Mouse (Mus musculus) heart, postnatal 0 days (tissue): ENCODE data around the gene 1110008L16Rik. TPM values are rescaled to one million over a fixed set of nuclear protein-coding genes. Genes with fewer than 3 reads are reported as not detected.
"Not testable (repeated sequence)": the region's sequence is repeated elsewhere in the genome, so short reads cannot be mapped to it uniquely, and the experiment has no call there.

ENCODE experiments used
- ATAC-seq: fragments of 200-750 bp; cut with Nextera tagmentation; 2 replicates; pipeline ENCODE4 v1.8.0; 2017; ENCODE audit warnings: low read depth, moderate number of reproducible peaks, moderate library complexity; ENCODE audit not compliant: insufficient read depth
- DNase-seq: peaks from one replicate; pipeline ENCODE4 v3.0.0-alpha.2; 2016; ENCODE audit warnings: low spot score
- H3K27ac ChIP-seq: fragments of 300-500 bp; sonication (generic); 2 replicates; pipeline ENCODE4 v1.5.1; 2014; ENCODE audit warnings: low read depth, mild to moderate bottlenecking
- H3K27me3 ChIP-seq: fragments of 300-500 bp; sonication (generic); 2 replicates; pipeline ENCODE4 v1.6.1; 2014; ENCODE audit warnings: low read length, mixed read lengths; ENCODE audit not compliant: control insufficient read depth, insufficient read depth
- H3K36me3 ChIP-seq: fragments of 300-500 bp; sonication (generic); replicated peaks from 2 replicates; pipeline ENCODE4 v1.6.1; 2014; ENCODE audit warnings: low read length, mixed read lengths; ENCODE audit not compliant: control insufficient read depth, insufficient read depth
- H3K4me1 ChIP-seq: fragments of 300-500 bp; sonication (generic); 2 replicates; pipeline ENCODE4 v1.6.1; 2014; ENCODE audit warnings: antibody characterized with exemption; ENCODE audit not compliant: control insufficient read depth, insufficient read depth
- H3K4me2 ChIP-seq: fragments of 300-500 bp; sonication (generic); 2 replicates; pipeline ENCODE4 v1.6.1; 2014; ENCODE audit warnings: low read depth, mild to moderate bottlenecking, low read length, moderate library complexity
- H3K4me3 ChIP-seq: fragments of 300-500 bp; sonication (generic); 2 replicates; pipeline ENCODE4 v1.5.1; 2014; ENCODE audit warnings: low read depth, low read length
- H3K9ac ChIP-seq: fragments of 300-500 bp; sonication (generic); replicated peaks from 2 replicates; pipeline ENCODE4 v1.6.1; 2014; ENCODE audit warnings: low read depth, low read length, mixed read lengths
- H3K9me3 ChIP-seq: fragments of 300-500 bp; sonication (generic); replicated peaks from 2 replicates; pipeline ENCODE4 v1.6.1; 2016; ENCODE audit warnings: low read length; ENCODE audit not compliant: control insufficient read depth
- CTCF ChIP-seq: IDR thresholded peaks from 2 replicates; pipeline ENCODE4 v1.5.1; 2016; ENCODE audit warnings: antibody characterized with exemption, control low read depth, low read depth
- EP300 ChIP-seq: IDR thresholded peaks from 2 replicates; pipeline ENCODE4 v1.6.1; 2016; ENCODE audit warnings: antibody characterized with exemption, low read depth
- WGBS: fragments of 180-500 bp; shearing (Covaris S2); extraction: QIAGEN DNeasy Blood & Tissue Kit; methylation state at CpG from one replicate; pipeline ENCODE4 v1.1.7; 2014; 5-methylcytosine and 5-hydroxymethylcytosine counted together
- polyA plus RNA-seq: library from polyadenylated mRNA; unstranded; fragments of >200 nt; fragmentation: Nextera tagmentation; extraction: Ambion mirVana; gene quantifications from 2 replicates; pipeline ENCODE4 v1.2.1, GENCODE M21; 2015
- total RNA-seq: library from RNA; depleted of rRNA; stranded (reverse); fragments of >200 nt; gene quantifications from 2 replicates; pipeline ENCODE4 v1.2.3, GENCODE M21; 2014; ENCODE audit warnings: low replicate concordance; rRNA removed

1110008L16Rik gene
- total RNA-seq, result 5.7 and 6.0 TPM in 2 replicates
- 6.5 and 7.3 TPM in 2 replicates for polyA plus RNA-seq

GRCm38 (mm10) chr12:55299336-55299735 lies at the start of gene 1110008L16Rik:
1110008L16Rik (plus strand) TSS chr12:55299577.
- DNase-seq, result no peak
- TF ChIP-seq CTCF (no peak), EP300 (no peak)
- H3K27ac ChIP-seq, result no peak within 1 kb of the TSS
- ATAC-seq, result no peak
- peaks cover 34% of the 10 kb centered on the region for H3K36me3 ChIP-seq
- peaks cover 22% of the 10 kb centered on the region for H3K4me1 ChIP-seq
- no peaks in the 10 kb centered on the region for H3K9me3 ChIP-seq
- no peak within 1 kb of the TSS for H3K9ac ChIP-seq
- no peaks in the 10 kb centered on the region for H3K27me3 ChIP-seq
- WGBS, result 88% methylated on average over 5 of the region's 5 CpGs
- H3K4me3 ChIP-seq, result no peak within 1 kb of the TSS
- H3K4me2 ChIP-seq, result no peak within 1 kb of the TSS

DNA sequence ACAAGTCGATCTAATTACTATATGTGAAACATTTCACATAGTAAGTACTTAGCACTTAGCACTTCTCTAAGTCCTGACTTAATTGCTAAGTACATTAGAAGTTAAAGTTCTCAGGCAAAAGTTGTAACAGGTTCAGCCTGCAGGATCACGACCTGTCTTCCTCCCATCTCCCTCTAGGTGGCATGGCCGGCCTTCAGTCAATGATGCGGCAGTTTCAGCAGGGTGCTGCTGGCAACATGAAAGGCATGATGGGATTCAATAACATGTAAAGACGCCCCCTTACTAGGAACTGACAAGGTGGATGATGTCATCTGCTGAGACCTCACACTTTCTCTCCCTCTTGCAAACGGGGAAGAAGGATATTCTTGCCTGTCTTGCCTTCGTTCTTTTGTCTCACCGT lies 37.4 kb upstream of the 1110008L16Rik start:
- H3K27me3 ChIP-seq, H3K27ac ChIP-seq, H3K4me3 ChIP-seq, DNase-seq, H3K4me1 ChIP-seq, H3K4me2 ChIP-seq, H3K9me3 ChIP-seq, ATAC-seq, H3K9ac ChIP-seq: not testable (repeated sequence)
- WGBS, result no CpG with 5 or more reads among the region's 8 CpGs
- H3K36me3 ChIP-seq, result peaks cover 13% of the 10 kb centered on the region

- no CpG with 5 or more reads among the region's 5 CpGs for WGBS
- H3K4me3 ChIP-seq, H3K4me2 ChIP-seq, H3K9ac ChIP-seq, H3K27ac ChIP-seq, H3K4me1 ChIP-seq, DNase-seq, H3K9me3 ChIP-seq, ATAC-seq, H3K27me3 ChIP-seq, H3K36me3 ChIP-seq: not testable (repeated sequence)
Observed at GRCm38 (mm10) chr12:55263385-55263784, 36.0 kb upstream of the 1110008L16Rik start.

DNA sequence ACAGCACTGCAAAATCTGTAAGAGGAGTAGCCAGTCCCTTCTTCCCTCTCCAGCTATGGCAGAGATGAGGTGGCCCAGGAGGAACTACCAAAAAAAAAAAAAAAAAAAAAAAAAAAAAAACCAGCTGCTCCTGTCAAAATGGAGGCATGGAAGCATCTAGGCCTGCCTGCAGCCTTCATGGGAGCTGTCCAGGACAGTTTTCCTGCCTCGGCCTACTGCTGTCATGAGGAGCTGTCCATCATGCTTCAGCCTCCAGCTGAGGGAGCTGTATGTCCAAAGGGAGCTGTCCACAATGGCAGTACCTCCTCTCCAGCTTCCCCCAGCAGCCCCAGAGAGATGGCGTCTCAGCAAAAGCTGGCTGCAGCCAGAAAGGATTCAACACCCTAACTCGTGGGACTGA lies 27.1 kb upstream of the 1110008L16Rik start:
- no peaks in the 10 kb centered on the region for H3K4me1 ChIP-seq
- ATAC-seq (no peak), DNase-seq (no peak)
- no peaks in the 10 kb centered on the region for H3K36me3 ChIP-seq
- TF ChIP-seq CTCF (no peak), EP300 (no peak)
- no peaks in the 10 kb centered on the region for H3K27me3 ChIP-seq
- H3K4me3 ChIP-seq, result no peak overlapping the region
- 61% methylated on average over 3 of the region's 3 CpGs for WGBS
- H3K27ac ChIP-seq, result no peak overlapping the region
- H3K9me3 ChIP-seq, result no peaks in the 10 kb centered on the region
- no peak overlapping the region for H3K9ac ChIP-seq
- H3K4me2 ChIP-seq, result no peak overlapping the region

DNA sequence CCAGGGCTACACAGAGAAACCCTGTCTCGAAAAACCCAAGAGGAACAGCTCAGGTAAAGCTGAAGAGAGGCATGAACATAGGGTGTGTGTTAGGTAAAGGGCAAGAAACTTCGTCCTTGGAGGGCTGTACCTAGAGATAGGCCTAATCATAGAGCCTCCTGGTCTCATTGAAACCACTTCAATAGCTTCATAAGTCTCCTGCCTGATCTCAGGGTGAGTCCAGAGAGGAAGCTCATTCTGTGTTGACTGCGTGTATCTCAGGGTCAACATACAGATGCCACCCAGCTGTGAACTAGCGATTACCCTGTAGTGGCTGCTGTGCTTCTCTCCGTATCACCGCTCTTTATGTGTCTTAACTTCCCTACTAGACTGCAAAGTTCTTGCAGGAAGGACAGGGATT lies 21.8 kb upstream of the 1110008L16Rik start:
- WGBS, result 87% methylated on average over 3 of the region's 6 CpGs
- not testable (repeated sequence) for H3K4me3 ChIP-seq, H3K27me3 ChIP-seq, H3K4me2 ChIP-seq, H3K36me3 ChIP-seq, H3K9me3 ChIP-seq, H3K27ac ChIP-seq, ATAC-seq, DNase-seq, H3K9ac ChIP-seq, H3K4me1 ChIP-seq

GRCm38 (mm10) chr12:55298112-55298511 lies 1.3 kb upstream of the 1110008L16Rik start:
- Histone ChIP-seq H3K36me3 (peaks cover 44% of the 10 kb centered on the region), H3K4me1 (peaks cover 13% of the 10 kb centered on the region), H3K27ac (no peak overlapping the region), H3K4me2 (no peak overlapping the region), H3K27me3 (no peaks in the 10 kb centered on the region), H3K9ac (no peak overlapping the region), H3K4me3 (no peak overlapping the region), H3K9me3 (no peaks in the 10 kb centered on the region)
- 92% methylated on average over 9 of the region's 9 CpGs for WGBS
- ATAC-seq (no peak), DNase-seq (no peak)
- TF ChIP-seq CTCF, result no peak
- TF ChIP-seq EP300, result no peak
